In genomic region chr12:55933417-55933816, GRCm38 (mm10) we compare ENCODE assay signal across 14 mouse cellular contexts.
A peak's percentile ranks its signal among the peaks of the same experiment; 100 is the strongest.
DNase-seq lines count a peak whose midpoint lies in the region; ATAC-seq and TF ChIP-seq lines count a peak whose summit lies in the region.
"Had no signal": no experiment of that assay in that cellular context is flagged by ENCODE, and none has a peak within 500 bp of the region (broad histone marks: within the 10 kb centered on the region; RNA-seq: fewer than 3 reads in every experiment).

No protein-coding gene starts in this region.

- 58% methylated on average over 11 of the region's 11 CpGs for WGBS in lung, embryonic 16.5 days
- WGBS in lung, adult 2 months: 65% methylated on average over 11 of the region's 11 CpGs
- WGBS in hindbrain, embryonic 13.5 days: 9% methylated on average over 11 of the region's 11 CpGs
- WGBS in neural tube, embryonic 11.5 days: 33% methylated on average over 11 of the region's 11 CpGs

- no peaks in the 10 kb centered on the region for H3K9me3 ChIP-seq in lung, embryonic 16.5 days (ENCODE audit: control insufficient read depth, low read length)
- no peaks in the 10 kb centered on the region for H3K9me3 ChIP-seq in hindbrain, embryonic 13.5 days
- H3K9me3 ChIP-seq in neural tube, embryonic 11.5 days (ENCODE audit: control insufficient read depth, low read length): no peaks in the 10 kb centered on the region
- H3K9me3 ChIP-seq: embryonic facial prominence, embryonic 13.5 days; liver, embryonic 15.5 days had no signal

- H3K36me3 ChIP-seq in lung, embryonic 16.5 days (ENCODE audit: control insufficient read depth, insufficient read depth, low read length): no peaks in the 10 kb centered on the region
- H3K36me3 ChIP-seq in hindbrain, embryonic 13.5 days: no peaks in the 10 kb centered on the region
- no peaks in the 10 kb centered on the region for H3K36me3 ChIP-seq in neural tube, embryonic 11.5 days (ENCODE audit: control insufficient read depth, insufficient read depth, low read length)
- H3K36me3 ChIP-seq: embryonic facial prominence, embryonic 13.5 days; liver, embryonic 15.5 days had no signal

- H3K9ac ChIP-seq in lung, embryonic 16.5 days (ENCODE audit: low read length): no peak overlapping the region
- H3K9ac ChIP-seq in hindbrain, embryonic 13.5 days: no peak overlapping the region
- no peak overlapping the region for H3K9ac ChIP-seq in neural tube, embryonic 11.5 days (ENCODE audit: low read length)
- H3K9ac ChIP-seq: embryonic facial prominence, embryonic 13.5 days; liver, embryonic 15.5 days had no signal

- no peak overlapping the region for H3K4me3 ChIP-seq in lung, embryonic 16.5 days (ENCODE audit: low read length)
- H3K4me3 ChIP-seq in lung, adult 2 months (replicated peaks; ENCODE audit: extremely low read depth, low read depth, low read length): no peak overlapping the region
- H3K4me3 ChIP-seq in hindbrain, embryonic 13.5 days: no peak overlapping the region
- H3K4me3 ChIP-seq in neural tube, embryonic 11.5 days (ENCODE audit: low read depth, low read length): no peak overlapping the region
- H3K4me3 ChIP-seq: embryonic facial prominence, embryonic 13.5 days; liver, embryonic 15.5 days had no signal

- DNase-seq in lung, adult 2 months: no peak
- peak; percentile 68 for DNase-seq in embryo, embryonic 10.5 days (ENCODE audit: low spot score)
- DNase-seq in neural tube, embryonic 11.5 days (ENCODE audit: low spot score): peak; percentile 36
- DNase-seq in kidney, adult 18-20 months: no peak
- DNase-seq: cerebellum, adult 2 months; kidney, adult 11 months; spleen, adult 18-20 months had no signal

- H3K4me1 ChIP-seq in lung, embryonic 16.5 days (replicated peaks; ENCODE audit: control insufficient read depth, insufficient read depth, low read length): no peaks in the 10 kb centered on the region; the same call in 1 of the 2 replicates
- H3K4me1 ChIP-seq in lung, adult 2 months (ENCODE audit: control insufficient read depth, insufficient read depth, low read length): no peaks in the 10 kb centered on the region
- peaks cover 8% of the 10 kb centered on the region for H3K4me1 ChIP-seq in hindbrain, embryonic 13.5 days (replicated peaks)
- H3K4me1 ChIP-seq in neural tube, embryonic 11.5 days (ENCODE audit: control insufficient read depth, insufficient read depth, low read length): no peaks in the 10 kb centered on the region
- H3K4me1 ChIP-seq: embryonic facial prominence, embryonic 13.5 days; liver, embryonic 15.5 days had no signal

- H3K27me3 ChIP-seq in lung, embryonic 16.5 days (ENCODE audit: control insufficient read depth, insufficient read depth, low read depth, low read length): no peaks in the 10 kb centered on the region
- H3K27me3 ChIP-seq in hindbrain, embryonic 13.5 days: peaks cover 71% of the 10 kb centered on the region
- H3K27me3 ChIP-seq in neural tube, embryonic 11.5 days (ENCODE audit: control insufficient read depth, insufficient read depth, low read length): peaks cover 21% of the 10 kb centered on the region; the same call in 1 of the 2 replicates
- H3K27me3 ChIP-seq: liver, embryonic 15.5 days had no signal

- H3K27ac ChIP-seq in lung, embryonic 16.5 days (ENCODE audit: low read length): peak overlapping the region; percentile 89
- H3K27ac ChIP-seq in hindbrain, embryonic 13.5 days: no peak overlapping the region
- H3K27ac ChIP-seq in neural tube, embryonic 11.5 days (ENCODE audit: low read depth, low read length): no peak overlapping the region
- H3K27ac ChIP-seq: embryonic facial prominence, embryonic 13.5 days; liver, embryonic 15.5 days had no signal

- H3K4me2 ChIP-seq in lung, embryonic 16.5 days (ENCODE audit: low read depth, low read length): peak overlapping the region; percentile 22; the same call in 1 of the 2 replicates
- 0 out of 2 replicates have a peak overlapping the region, but pooled peaks have one; percentile 6 for H3K4me2 ChIP-seq in hindbrain, embryonic 13.5 days
- H3K4me2 ChIP-seq in neural tube, embryonic 11.5 days (ENCODE audit: low read depth): no peak overlapping the region
- H3K4me2 ChIP-seq: embryonic facial prominence, embryonic 13.5 days; liver, embryonic 15.5 days had no signal

- TF ChIP-seq POLR2A in lung, adult 2 months (IDR thresholded peaks at IDR 0.05; ENCODE audit: borderline replicate concordance, extremely low read depth, low read depth, low read length): no peak

- no peak for TF ChIP-seq CTCF in lung, adult 2 months (IDR thresholded peaks at IDR 0.05; ENCODE audit: insufficient read depth, low read length)

- no peak for ATAC-seq in lung, embryonic 16.5 days (ENCODE audit: low read depth)
- no peak for ATAC-seq in hindbrain, embryonic 13.5 days (ENCODE audit: low FRiP score)
- no peak for ATAC-seq in neural tube, embryonic 11.5 days (ENCODE audit: insufficient read depth, low FRiP score, low TSS enrichment)
- no peak for ATAC-seq in monocyte, adult 5-6 weeks (replicated peaks; ENCODE audit: insufficient number of reproducible peaks, low FRiP score, low TSS enrichment, poor library complexity, severe bottlenecking)
- ATAC-seq in frontal cortex, adult (ENCODE audit: low TSS enrichment): no peak
- ATAC-seq: CD4-positive, CD25-positive, alpha-beta regulatory T cell, adult 4 months had no signal

Comparison
In these comparisons a context has a peak if more than half of its experiments do, and no peak if none do; other contexts are left out.
1. DNase-seq: peak in embryo, embryonic 10.5 days (single experiment) and neural tube, embryonic 11.5 days (single experiment); none in lung, adult 2 months (single experiment) and kidney, adult 18-20 months (single experiment).